Mouse (Mus musculus) spleen, postnatal 10 days (tissue): ENCODE measurements around the gene Nes.

Source experiments
- DNase-seq, 2 experiments: peaks; one replicate each; pipeline ENCODE4 v3.0.0; 2021 to 2022; ENCODE audit warnings: low spot score in 2 of 2

Gene Nes

GRCm38 (mm10) chr3:87982836-87983601 is 12.1 kb downstream of the Nes start:
- DNase-seq, result no peak

GRCm38 (mm10) chr3:87983627-87984026 is 12.7 kb downstream of the Nes start:
- no peak for DNase-seq

- no peak for DNase-seq
Measured at GRCm38 (mm10) chr3:87984094-87984493, 13.2 kb downstream of the Nes start.

GRCm38 (mm10) chr3:87985505-87986320 is 14.8 kb downstream of the Nes start:
- no peak for DNase-seq

GRCm38 (mm10) chr3:87986868-87987267 is 16.0 kb downstream of the Nes start:
- peak; percentile 76 to 95 for DNase-seq

- DNase-seq, result no peak
Measured at GRCm38 (mm10) chr3:87987633-87988032, 16.8 kb downstream of the Nes start.

GRCm38 (mm10) chr3:87988068-87988467 is 17.2 kb downstream of the Nes start:
- no peak for DNase-seq

GRCm38 (mm10) chr3:87989935-87990334 is 19.1 kb downstream of the Nes start:
- DNase-seq, result no peak

- DNase-seq, result peak in 1 of 2 experiments; percentile 70
Measured at GRCm38 (mm10) chr3:87993436-87993835, 22.6 kb downstream of the Nes start.

- no peak for DNase-seq
Measured at GRCm38 (mm10) chr3:87995331-87995730, 24.5 kb downstream of the Nes start.

- DNase-seq, result no peak
Measured at GRCm38 (mm10) chr3:87996401-87996800, 25.5 kb downstream of the Nes start.

- no peak for DNase-seq
Measured at GRCm38 (mm10) chr3:87996971-87997614, 26.2 kb downstream of the Nes start.

- DNase-seq, result no peak
Measured at GRCm38 (mm10) chr3:87998747-87999146, 27.9 kb downstream of the Nes start.

- no peak for DNase-seq
Measured at GRCm38 (mm10) chr3:87999243-87999895, 28.5 kb downstream of the Nes start.

GRCm38 (mm10) chr3:88000181-88000580 is 29.3 kb downstream of the Nes start, which contains the start of gene Bcan:
Bcan (minus strand) TSS chr3:88000230.
- no peak for DNase-seq

- no peak for DNase-seq
Measured at GRCm38 (mm10) chr3:88000816-88001595, 30.1 kb downstream of the Nes start.

- no peak for DNase-seq
Measured at GRCm38 (mm10) chr3:88002291-88002976, 31.6 kb downstream of the Nes start.

- no peak for DNase-seq
Measured at GRCm38 (mm10) chr3:88005822-88006786, 35.2 kb downstream of the Nes start.

- DNase-seq, result peak in 1 of 2 experiments; percentile 46
Measured at GRCm38 (mm10) chr3:88010634-88011265, 39.9 kb downstream of the Nes start.
